Mouse (Mus musculus): ENCODE results near the gene Tmem63b. TPM values are rescaled to one million over a fixed set of nuclear protein-coding genes. Genes with fewer than 3 reads are reported as not detected.

Gene Tmem63b
- polyA plus RNA-seq (2012; rRNA removed) = 120 and 148 TPM in 2 replicates

DNA sequence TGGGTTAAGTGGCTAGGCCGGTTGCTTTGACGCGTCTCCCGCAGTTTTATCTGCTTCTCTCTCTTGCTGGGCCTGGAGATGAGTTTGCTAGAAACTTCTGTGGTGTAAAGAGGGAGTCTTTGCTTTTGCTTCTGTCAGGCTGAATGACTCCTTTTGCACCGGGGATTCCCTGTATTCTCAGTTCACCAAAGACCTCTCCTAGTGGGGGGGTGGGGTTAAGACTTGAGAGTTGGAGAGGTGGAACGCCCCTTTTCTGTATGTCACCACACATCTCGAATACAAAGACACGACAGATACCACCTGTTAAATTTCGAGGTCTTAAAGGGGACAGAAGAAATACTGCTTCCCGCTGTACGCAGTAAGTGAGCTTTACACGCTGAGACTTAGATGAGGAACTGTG is at the start of gene Tmem63b:
TSS of gene Tmem63b (minus strand) at position 190 of the 400 bp plus-strand sequence.

DNA sequence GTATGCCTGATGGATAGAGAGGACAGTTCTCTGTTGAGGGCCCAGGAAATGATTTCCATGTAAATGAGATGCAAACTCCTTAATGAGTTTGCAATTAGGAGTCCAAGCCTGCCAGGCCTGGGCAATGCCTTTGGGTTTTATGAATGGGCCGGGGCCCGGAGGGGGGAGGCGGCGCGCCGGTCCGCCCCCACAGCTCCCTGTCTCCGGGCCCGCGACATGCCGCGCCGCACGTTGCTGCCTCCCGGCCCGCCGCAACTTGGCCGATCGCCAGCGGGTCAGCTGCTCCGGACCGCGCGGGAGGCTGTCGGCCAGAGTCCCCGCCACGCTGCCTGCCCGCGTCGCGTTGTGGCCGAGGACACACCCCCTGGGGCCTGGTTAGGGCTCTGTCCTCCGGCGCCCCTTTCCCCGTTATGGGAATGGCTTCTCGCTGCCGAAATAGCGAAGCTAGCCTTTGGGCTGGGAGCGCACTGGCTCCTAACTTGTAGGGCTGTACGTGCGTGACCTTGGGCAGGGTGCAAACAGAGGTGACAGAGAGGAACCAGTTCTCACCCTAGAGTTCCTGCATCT is 47.1 kb upstream of the Tmem63b start, which contains the start of gene 1600014C23Rik:
TSS of gene 1600014C23Rik (minus strand) at position 110 of the 567 bp plus-strand sequence.

DNA sequence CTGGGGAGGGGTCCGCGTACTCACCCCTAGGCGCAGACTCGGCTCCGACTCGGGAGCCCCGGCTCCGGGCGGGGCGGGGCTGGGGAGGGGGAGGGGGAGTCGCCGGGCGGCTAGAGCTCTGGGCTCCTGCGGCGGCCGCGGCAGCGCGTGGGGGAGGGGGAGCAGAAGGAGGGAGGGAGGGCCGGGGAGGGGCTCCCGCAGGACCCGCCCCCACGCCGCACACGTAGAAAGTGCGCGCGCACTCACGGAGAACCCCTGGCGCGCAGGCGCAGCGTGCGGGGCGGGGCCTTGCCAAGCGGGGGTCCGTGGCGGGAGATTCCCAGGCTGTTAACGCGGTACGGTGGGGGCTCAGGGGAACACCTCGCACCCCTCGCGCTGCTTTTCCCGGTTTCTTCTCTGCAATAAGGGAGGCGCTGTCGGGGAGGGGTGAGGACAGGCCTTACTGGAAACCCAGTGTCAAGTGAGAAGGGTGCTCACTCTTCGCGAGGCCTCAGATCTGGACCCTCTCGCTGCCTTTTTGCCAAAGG is 549 bp downstream of the Tmem63b start, which contains the start of gene Mrpl14:
TSS of gene Mrpl14 (plus strand) at position 230 of the 527 bp plus-strand sequence.

DNA sequence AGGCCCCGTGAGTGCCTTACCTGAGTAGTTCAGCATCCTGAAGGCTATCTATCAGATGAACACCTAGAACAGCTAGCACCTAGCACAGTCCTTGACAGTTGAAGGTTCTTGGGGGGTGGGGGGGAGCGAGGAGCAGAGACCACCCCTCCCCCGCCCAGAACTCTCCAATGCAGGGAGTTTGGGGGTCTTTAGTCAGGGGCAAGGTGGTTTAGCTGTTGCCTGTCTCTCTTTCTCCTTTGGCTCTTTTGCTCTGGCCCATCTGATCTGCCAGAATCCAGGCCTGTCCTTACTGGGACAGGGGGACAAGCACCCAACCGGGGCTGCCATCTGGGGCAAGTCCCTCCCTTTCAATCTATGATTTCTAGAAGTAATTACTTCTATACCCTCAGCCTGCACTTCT is 27.5 kb downstream of the Tmem63b start, which contains the start of gene Capn11:
TSS of gene Capn11 (minus strand) at position 101 of the 400 bp plus-strand sequence.

Other genes starting within 250 kb of the Tmem63b start
- gene Spats1, start 211.5 kb downstream of the Tmem63b start, polyA plus RNA-seq (2012; rRNA removed) = 0.10 TPM in 1 of 2 replicates, not detected in the other
- 22.8 and 27.8 TPM in 2 replicates for gene Aars2, start 180.1 kb downstream of the Tmem63b start, polyA plus RNA-seq (2012; rRNA removed)
- gene Tcte1, start 163.5 kb downstream of the Tmem63b start, polyA plus RNA-seq (2012; rRNA removed) = 0.05 and 0.07 TPM in 2 replicates
- 0.98 and 1.2 TPM in 2 replicates for gene Tmem151b, start 137.2 kb downstream of the Tmem63b start, polyA plus RNA-seq (2012; rRNA removed)
- gene Nfkbie, start 131.2 kb downstream of the Tmem63b start, polyA plus RNA-seq (2012; rRNA removed) = 7.2 and 7.6 TPM in 2 replicates
- 248 and 269 TPM in 2 replicates for gene Slc35b2, start 123.0 kb downstream of the Tmem63b start, polyA plus RNA-seq (2012; rRNA removed)
- 224 and 250 TPM in 2 replicates for gene Hsp90ab1, start 113.6 kb downstream of the Tmem63b start, polyA plus RNA-seq (2012; rRNA removed)
- gene Slc29a1, start 87.3 kb downstream of the Tmem63b start, polyA plus RNA-seq (2012; rRNA removed) = 89.4 and 90.9 TPM in 2 replicates
- gene Mymx, start 84.8 kb downstream of the Tmem63b start, polyA plus RNA-seq (2012; rRNA removed) = not detected in 2 replicates
- gene Capn11, start 27.6 kb downstream of the Tmem63b start, polyA plus RNA-seq (2012; rRNA removed) = not detected in 2 replicates
- 218 and 256 TPM in 2 replicates for gene Mrpl14, start 583 bp downstream of the Tmem63b start, polyA plus RNA-seq (2012; rRNA removed)
- not detected in 2 replicates for gene 1600014C23Rik, start 46.9 kb upstream of the Tmem63b start, polyA plus RNA-seq (2012; rRNA removed)